Mouse (Mus musculus): ENCODE measurements around the gene Tob2. TPM values are rescaled to one million over a fixed set of nuclear protein-coding genes. Genes with fewer than 3 reads are reported as not detected.
A peak's percentile ranks its signal among the peaks of the same experiment; 100 is the strongest.

Tob2 gene
- polyA plus RNA-seq, 1 experiment from 2014 or later = 13.5 TPM

DNA sequence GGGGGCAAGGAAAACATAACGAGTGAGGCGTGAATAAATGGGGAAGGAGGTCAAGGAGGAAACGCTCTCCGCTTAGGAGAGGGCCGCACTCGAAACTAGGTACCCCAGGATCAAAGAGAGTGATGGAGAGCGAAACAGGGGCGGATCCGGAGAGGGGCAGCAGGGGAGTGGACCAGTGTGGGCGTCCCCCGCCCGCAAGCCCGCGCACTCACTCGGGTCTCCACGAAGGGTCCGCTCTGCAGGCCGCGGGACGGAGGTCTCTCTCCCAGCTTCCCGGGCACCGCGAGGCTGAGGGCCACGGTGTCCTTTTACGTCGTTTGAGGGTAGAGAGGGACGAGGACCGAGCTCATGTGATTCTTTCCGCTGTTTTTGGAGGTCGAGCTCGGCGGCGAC, 876 bp downstream of the Tob2 start:
- H3K27me3 ChIP-seq = no peaks in the 10 kb centered on the region
- no peak for ATAC-seq (ENCODE audit: low read depth)
- WGBS = under 1% methylated on average over 33 of the region's 33 CpGs
- H3K27ac ChIP-seq (replicated peaks) = peak overlapping the region; percentile 96
- H3K4me2 ChIP-seq = peak overlapping the region; percentile 94
- no peaks in the 10 kb centered on the region for H3K36me3 ChIP-seq
- peak overlapping the region; percentile 90 for H3K9ac ChIP-seq
- peak overlapping the region; percentile 92 for H3K4me3 ChIP-seq
- peaks cover 41% of the 10 kb centered on the region for H3K4me1 ChIP-seq (replicated peaks)
- H3K9me3 ChIP-seq = no peaks in the 10 kb centered on the region

DNA sequence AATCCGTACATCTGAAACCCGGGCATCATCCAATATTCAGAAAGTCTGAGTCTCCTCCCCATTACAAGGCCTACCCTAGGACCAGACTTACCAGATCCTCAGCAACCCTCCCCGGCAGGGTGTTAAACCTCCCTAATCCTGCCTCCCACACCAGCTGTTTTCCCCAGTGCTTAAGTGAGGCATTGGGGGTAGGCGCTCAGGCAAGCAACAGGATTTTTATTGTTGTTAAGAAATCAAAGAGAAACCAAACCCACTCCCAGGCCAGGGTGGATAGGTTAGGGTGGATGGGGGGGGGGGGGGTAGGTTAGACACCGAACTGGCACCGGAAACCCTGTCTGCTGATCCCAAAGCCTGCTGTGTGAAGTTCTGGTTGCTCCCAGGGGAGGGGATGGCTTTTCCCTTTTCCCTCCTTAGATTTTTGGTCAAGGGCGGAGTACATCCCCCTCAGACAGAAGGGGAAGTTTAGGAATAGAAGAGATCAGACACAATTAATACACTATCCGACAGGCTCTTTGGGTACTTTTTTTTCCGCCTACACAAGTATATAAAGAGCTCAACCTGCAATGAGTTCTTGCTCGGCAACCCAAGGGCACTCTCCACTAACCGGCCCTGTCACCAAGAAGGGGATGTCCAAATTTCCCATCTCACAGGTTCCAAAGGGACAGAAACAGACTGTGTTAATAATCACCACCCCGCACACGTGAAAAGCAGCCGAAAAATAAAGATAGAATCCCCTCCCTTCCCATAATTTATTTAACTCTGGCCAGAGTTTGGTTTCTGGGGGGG, 1.5 kb downstream of the Tob2 start:
- peaks cover 41% of the 10 kb centered on the region for H3K4me1 ChIP-seq (replicated peaks)
- no peaks in the 10 kb centered on the region for H3K9me3 ChIP-seq
- no peaks in the 10 kb centered on the region for H3K27me3 ChIP-seq
- 2% methylated on average over 14 of the region's 14 CpGs for WGBS
- peak overlapping the region; percentile 90 for H3K9ac ChIP-seq
- H3K4me2 ChIP-seq = peak overlapping the region; percentile 94
- peak overlapping the region; percentile 96 for H3K27ac ChIP-seq (replicated peaks)
- ATAC-seq (ENCODE audit: low read depth) = no peak
- peak overlapping the region; percentile 92 for H3K4me3 ChIP-seq
- peaks cover 2% of the 10 kb centered on the region; the same call in 1 of the 2 replicates for H3K36me3 ChIP-seq

DNA sequence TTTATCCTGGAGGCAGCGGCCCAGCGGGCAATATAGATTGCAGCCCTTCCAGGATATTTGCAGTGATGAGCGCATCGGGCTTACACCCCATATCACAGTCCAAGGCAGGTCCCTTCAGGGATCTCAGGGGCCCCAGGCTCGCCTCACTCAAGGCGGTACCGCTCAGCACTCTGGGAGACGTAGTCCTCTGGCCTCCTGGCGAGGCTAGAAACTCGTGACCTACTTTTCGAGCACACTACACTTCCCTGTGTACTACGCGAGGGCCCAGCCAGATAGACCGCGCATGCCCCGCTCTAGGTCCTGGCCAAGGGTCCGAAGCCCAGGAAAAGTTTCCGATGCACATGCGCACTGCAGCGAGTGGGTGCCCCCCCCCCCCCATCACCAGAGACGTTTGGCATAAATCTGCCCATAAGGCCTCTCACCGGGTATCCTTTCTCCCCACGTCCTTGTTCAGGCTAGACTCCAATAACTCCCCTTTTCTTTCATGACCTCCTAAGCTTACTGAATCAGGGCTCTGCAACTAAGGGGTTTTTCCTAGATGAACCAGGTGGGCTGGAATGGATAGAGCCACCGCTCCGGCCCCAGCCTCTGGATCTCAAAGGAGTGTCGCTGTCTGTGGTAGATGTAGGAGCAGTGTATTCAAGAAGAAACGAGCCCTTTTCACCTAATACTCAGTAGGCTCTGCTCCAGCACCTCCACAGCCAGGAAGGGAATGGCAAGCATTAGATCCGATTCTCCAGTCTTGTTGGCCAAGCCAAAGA, 2.4 kb downstream of the Tob2 start:
- peak overlapping the region; percentile 90 for H3K9ac ChIP-seq
- peaks cover 41% of the 10 kb centered on the region for H3K4me1 ChIP-seq (replicated peaks)
- under 1% methylated on average over 28 of the region's 28 CpGs for WGBS
- no peaks in the 10 kb centered on the region for H3K9me3 ChIP-seq
- no peaks in the 10 kb centered on the region for H3K27me3 ChIP-seq
- peak; percentile 86 for ATAC-seq (ENCODE audit: low read depth)
- H3K27ac ChIP-seq (replicated peaks) = peak overlapping the region; percentile 96
- peaks cover 11% of the 10 kb centered on the region for H3K36me3 ChIP-seq
- H3K4me3 ChIP-seq = peak overlapping the region; percentile 92
- H3K4me2 ChIP-seq = peak overlapping the region; percentile 94

DNA sequence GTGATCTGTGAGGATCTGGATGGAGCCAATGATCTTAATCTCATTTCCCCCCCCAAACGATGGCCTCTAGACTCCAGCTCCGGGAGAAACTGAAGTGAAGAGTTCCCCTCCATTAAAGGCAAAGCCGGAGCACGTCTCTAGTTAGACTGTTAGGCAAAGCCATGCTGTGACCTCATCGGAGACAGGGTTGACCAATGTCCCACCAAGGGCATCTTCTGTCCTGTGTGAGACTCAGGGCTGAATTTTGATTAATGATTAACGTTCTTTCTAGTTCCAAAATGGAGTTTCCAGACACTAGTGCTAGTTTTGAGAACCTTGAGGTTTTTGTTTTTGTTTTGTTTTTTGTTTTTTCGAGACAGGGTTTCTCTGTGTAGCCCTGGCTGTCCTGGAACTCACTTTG, 5.5 kb downstream of the Tob2 start:
- H3K4me3 ChIP-seq = no peak overlapping the region
- H3K36me3 ChIP-seq = peaks cover 36% of the 10 kb centered on the region
- no peak overlapping the region for H3K27ac ChIP-seq (replicated peaks)
- H3K27me3 ChIP-seq = no peaks in the 10 kb centered on the region
- no peak overlapping the region for H3K9ac ChIP-seq
- H3K4me1 ChIP-seq (replicated peaks) = peaks cover 27% of the 10 kb centered on the region
- WGBS = 91% methylated on average over 7 of the region's 7 CpGs
- no peak overlapping the region for H3K4me2 ChIP-seq
- no peaks in the 10 kb centered on the region for H3K9me3 ChIP-seq
- ATAC-seq (ENCODE audit: low read depth) = no peak

DNA sequence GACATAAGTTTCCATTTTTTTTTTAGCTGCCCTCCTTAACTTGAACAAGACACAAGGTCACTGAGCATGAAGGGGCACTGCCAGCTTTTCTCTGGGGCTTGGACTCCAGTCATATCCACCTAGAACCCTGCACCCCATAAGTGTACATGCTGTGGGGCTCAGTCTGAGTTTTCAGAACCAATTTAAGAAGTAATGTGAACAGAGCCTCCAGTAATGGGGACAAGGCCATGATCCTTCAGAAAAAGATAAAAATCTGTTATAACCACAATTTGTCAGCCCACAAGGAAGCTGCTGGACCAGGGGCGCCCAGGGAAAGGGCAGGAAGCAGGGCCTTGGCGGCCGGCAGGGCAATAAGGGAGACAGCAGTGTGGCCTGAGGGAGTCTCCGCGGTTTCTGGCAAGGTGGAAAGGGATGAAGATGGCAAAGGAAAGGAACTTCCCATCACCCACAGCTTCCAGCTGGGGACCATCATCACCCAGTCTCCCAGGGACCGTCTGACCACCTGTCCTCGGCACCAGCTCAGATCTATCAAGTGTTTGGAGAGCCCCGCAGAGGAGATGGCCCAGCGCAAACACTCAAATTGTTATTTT, 6.1 kb downstream of the Tob2 start:
- Histone ChIP-seq H3K9me3 (no peaks in the 10 kb centered on the region), H3K9ac (no peak overlapping the region; the same call in 1 of the 2 replicates), H3K27ac (replicated peaks) (no peak overlapping the region), H3K27me3 (no peaks in the 10 kb centered on the region), H3K4me1 (replicated peaks) (peaks cover 27% of the 10 kb centered on the region), H3K4me3 (no peak overlapping the region), H3K4me2 (no peak overlapping the region), H3K36me3 (peaks cover 41% of the 10 kb centered on the region)
- WGBS = 90% methylated on average over 9 of the region's 9 CpGs
- ATAC-seq (ENCODE audit: low read depth) = no peak

DNA sequence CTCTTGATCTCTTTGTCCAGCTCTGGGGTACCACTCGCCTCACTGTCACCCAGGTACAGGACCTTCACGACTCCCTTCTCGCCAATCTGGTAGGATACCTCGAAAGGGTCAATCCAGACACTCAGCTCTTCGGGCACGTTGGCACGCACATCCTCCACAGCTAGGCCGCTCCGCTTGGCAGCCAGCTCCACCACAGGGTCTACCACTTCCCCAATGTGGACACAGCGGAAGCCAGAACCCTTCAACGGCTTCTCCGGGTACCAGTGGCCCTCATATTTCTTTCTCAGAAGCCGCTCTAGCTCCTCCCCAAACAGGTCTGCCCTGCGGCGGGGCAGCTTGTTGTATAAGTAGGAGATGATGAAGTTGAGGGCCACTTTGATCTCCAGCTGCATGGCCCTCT, 7.2 kb downstream of the Tob2 start:
- no peak for ATAC-seq (ENCODE audit: low read depth)
- no peak overlapping the region for H3K9ac ChIP-seq
- H3K9me3 ChIP-seq = no peaks in the 10 kb centered on the region
- H3K4me3 ChIP-seq = no peak overlapping the region
- H3K27ac ChIP-seq (replicated peaks) = no peak overlapping the region
- H3K4me2 ChIP-seq = no peak overlapping the region
- WGBS = 96% methylated on average over 15 of the region's 15 CpGs
- H3K27me3 ChIP-seq = no peaks in the 10 kb centered on the region
- peaks cover 15% of the 10 kb centered on the region for H3K4me1 ChIP-seq (replicated peaks)
- H3K36me3 ChIP-seq = peaks cover 51% of the 10 kb centered on the region

DNA sequence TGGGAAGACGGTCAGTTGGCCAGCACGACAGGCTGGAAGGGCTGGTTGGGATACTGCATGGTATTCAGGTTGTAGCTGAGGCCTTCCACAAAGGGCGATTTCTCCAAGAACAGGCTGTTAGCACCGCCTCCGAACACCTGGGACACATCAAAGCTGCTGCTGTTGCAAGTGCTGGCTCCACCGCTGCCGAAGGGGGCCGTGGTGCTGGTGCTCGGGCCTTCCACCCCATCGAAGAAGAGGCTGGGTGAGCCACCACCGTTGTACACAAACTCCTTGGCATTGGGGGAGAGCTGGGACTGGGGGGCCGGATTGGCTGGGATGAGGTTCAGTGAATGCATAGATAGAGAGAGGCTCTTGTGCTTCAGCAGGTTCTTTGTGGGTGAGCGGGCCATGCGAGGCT, 7.9 kb downstream of the Tob2 start:
- 87% methylated on average over 14 of the region's 14 CpGs for WGBS
- no peaks in the 10 kb centered on the region for H3K27me3 ChIP-seq
- H3K4me1 ChIP-seq (replicated peaks) = peaks cover 12% of the 10 kb centered on the region
- no peak overlapping the region for H3K4me3 ChIP-seq
- no peak overlapping the region for H3K4me2 ChIP-seq
- no peaks in the 10 kb centered on the region for H3K9me3 ChIP-seq
- H3K9ac ChIP-seq = no peak overlapping the region
- no peak for ATAC-seq (ENCODE audit: low read depth)
- peaks cover 51% of the 10 kb centered on the region for H3K36me3 ChIP-seq
- no peak overlapping the region for H3K27ac ChIP-seq (replicated peaks)

DNA sequence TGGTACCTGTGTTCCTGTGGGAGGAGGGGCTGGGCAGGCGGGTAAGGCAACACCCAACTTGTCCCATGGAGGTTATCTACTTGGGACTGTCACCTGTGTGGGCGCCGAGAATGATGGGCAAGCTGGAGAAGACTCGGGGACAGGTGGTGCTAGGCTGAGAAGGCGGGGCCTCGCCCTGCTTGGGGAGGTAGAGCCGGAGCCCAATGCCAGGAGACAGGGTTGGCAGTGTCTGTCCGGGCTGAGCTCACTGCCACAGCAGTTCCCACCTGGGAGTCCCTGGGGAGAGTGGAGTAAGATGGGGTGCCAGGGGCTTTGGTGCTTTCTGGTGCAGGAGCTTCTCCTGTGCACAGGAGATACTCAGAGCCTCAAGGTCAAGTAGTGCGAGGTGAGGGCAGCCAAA, 9.5 kb downstream of the Tob2 start:
- H3K4me3 ChIP-seq = no peak overlapping the region
- no peak overlapping the region for H3K27ac ChIP-seq (replicated peaks)
- no peaks in the 10 kb centered on the region for H3K9me3 ChIP-seq
- H3K36me3 ChIP-seq = peaks cover 51% of the 10 kb centered on the region
- ATAC-seq (ENCODE audit: low read depth) = peak; percentile 17; the same call in 1 of the 2 replicates
- no peak overlapping the region for H3K4me2 ChIP-seq
- H3K4me1 ChIP-seq (replicated peaks) = no peaks in the 10 kb centered on the region; the same call in 1 of the 2 replicates
- 88% methylated on average over 9 of the region's 9 CpGs for WGBS
- no peak overlapping the region for H3K9ac ChIP-seq
- H3K27me3 ChIP-seq = no peaks in the 10 kb centered on the region

DNA sequence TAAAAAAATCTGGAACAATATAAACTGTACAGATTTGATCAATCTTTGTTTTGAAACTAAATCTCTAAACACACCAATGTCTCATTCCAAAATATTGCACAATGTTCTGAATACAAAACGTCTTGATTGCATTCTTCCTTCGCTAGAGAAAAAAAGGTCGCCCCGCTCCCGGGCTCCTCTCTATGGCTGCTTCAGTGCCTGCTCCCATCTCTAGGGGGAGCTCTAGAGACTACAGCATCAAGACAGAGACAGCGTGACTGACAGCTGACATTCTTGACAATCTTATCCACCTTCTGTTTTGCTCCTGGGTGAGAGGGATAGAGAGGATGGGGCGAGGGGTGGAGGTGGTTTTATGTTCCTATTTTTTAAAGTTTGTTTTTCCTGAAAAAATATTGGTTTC, 10.3 kb downstream of the Tob2 start:
- WGBS = 55% methylated on average over 7 of the region's 7 CpGs
- no peak overlapping the region for H3K4me2 ChIP-seq
- ATAC-seq (ENCODE audit: low read depth) = no peak

DNA sequence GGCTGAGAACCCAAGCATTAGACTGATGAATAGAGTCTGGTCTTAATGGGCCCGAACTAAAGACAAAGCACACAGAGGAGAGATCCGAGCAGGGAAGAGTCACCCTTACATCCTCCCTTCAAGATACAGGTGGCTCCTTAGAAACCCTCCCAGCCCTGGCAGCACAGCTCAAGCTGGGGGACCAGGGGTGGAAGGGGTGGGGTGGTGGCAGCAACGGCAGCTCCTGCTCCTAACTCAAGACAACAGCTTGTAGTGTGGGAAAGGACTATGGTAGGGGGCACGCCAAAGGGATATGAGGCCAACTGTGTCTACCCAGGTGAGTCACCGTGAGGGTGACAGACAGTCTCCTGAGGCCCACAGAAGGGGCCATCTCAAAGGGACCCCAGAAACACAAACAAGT, 10.7 kb downstream of the Tob2 start:
- H3K27ac ChIP-seq (replicated peaks) = no peak overlapping the region
- no peak overlapping the region for H3K4me2 ChIP-seq
- no peak overlapping the region for H3K4me3 ChIP-seq
- peaks cover 51% of the 10 kb centered on the region for H3K36me3 ChIP-seq
- 88% methylated on average over 5 of the region's 5 CpGs for WGBS
- no peak for ATAC-seq (ENCODE audit: low read depth)
- no peaks in the 10 kb centered on the region for H3K9me3 ChIP-seq
- H3K9ac ChIP-seq = no peak overlapping the region
- no peaks in the 10 kb centered on the region for H3K27me3 ChIP-seq
- H3K4me1 ChIP-seq (replicated peaks) = no peaks in the 10 kb centered on the region; the same call in 1 of the 2 replicates

More for the DNA sequence above, 10.3 kb downstream of the Tob2 start:
- Histone ChIP-seq H3K27ac (replicated peaks) (no peak overlapping the region), H3K4me1 (replicated peaks) (no peaks in the 10 kb centered on the region; the same call in 1 of the 2 replicates), H3K4me3 (no peak overlapping the region), H3K36me3 (peaks cover 51% of the 10 kb centered on the region), H3K9ac (no peak overlapping the region), H3K27me3 (no peaks in the 10 kb centered on the region), H3K9me3 (no peaks in the 10 kb centered on the region)

DNA sequence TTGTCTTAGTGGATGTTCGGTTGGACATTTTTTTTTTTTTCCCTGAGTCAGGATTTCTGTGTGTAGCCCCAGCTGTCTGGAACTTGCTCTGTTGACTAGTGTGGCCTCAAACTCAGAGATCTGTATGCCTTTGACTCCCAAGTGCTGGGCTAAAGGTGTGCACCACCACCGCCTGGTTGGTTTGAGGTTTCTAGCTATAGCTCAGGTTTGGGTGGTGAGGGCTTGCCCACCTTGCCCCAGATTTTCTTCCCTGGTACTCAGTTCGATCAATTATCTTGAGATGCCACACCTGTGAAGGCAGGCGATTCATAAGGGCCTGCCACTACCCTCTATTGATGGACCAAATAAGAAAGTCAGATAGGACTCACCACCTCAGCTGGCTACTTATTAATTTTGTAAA, 11.4 kb downstream of the Tob2 start:
- Histone ChIP-seq H3K4me3 (no peak overlapping the region), H3K4me1 (replicated peaks) (no peaks in the 10 kb centered on the region; the same call in 1 of the 2 replicates), H3K9ac (no peak overlapping the region), H3K27me3 (no peaks in the 10 kb centered on the region), H3K4me2 (no peak overlapping the region), H3K27ac (replicated peaks) (no peak overlapping the region), H3K36me3 (peaks cover 49% of the 10 kb centered on the region), H3K9me3 (no peaks in the 10 kb centered on the region)
- no peak for ATAC-seq (ENCODE audit: low read depth)
- 88% methylated on average over 4 of the region's 4 CpGs for WGBS

DNA sequence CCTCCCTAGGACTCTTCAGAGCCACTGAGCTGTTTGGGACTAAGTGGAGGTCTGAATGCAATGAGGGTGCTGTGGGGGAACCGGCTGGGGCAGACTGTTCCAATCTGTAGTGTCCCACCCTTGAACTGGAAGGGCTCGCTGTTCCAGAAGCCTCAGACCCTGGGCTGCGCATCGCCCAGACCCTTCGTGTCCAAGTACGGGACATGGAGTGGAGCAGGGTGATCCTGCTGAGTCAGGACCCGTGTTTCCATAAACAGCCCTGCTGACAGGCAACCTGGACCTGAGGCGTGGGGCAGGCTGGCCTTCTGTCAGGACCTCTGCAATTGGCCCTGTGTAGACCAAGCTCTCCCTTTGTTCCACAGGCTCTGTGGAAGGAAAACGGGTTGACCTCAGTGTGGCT, 11.8 kb downstream of the Tob2 start:
- H3K27me3 ChIP-seq = no peaks in the 10 kb centered on the region
- WGBS = 83% methylated on average over 9 of the region's 9 CpGs
- no peak overlapping the region for H3K27ac ChIP-seq (replicated peaks)
- H3K4me3 ChIP-seq = no peak overlapping the region
- H3K36me3 ChIP-seq = peaks cover 45% of the 10 kb centered on the region
- H3K9me3 ChIP-seq = no peaks in the 10 kb centered on the region
- no peak for ATAC-seq (ENCODE audit: low read depth)
- no peak overlapping the region for H3K4me2 ChIP-seq
- H3K4me1 ChIP-seq (replicated peaks) = no peaks in the 10 kb centered on the region; the same call in 1 of the 2 replicates
- H3K9ac ChIP-seq = no peak overlapping the region
